Mouse (Mus musculus) myocyte (in vitro differentiated cells): ENCODE data around the gene Hmgcll1.

Experiments
- CEBPB ChIP-seq: IDR thresholded peaks from 2 replicates; pipeline ENCODE4 v1.6.1; 2011; ENCODE audit warnings: mild to moderate bottlenecking, moderate library complexity; ENCODE audit not compliant: poor library complexity, insufficient read depth, severe bottlenecking
- E2F4 ChIP-seq: IDR thresholded peaks from one replicate; pipeline ENCODE4 v1.6.1; 2011; ENCODE audit warnings: mild to moderate bottlenecking, control low read depth, moderate library complexity; ENCODE audit not compliant: insufficient read depth
- MAX ChIP-seq: IDR thresholded peaks from one replicate; pipeline ENCODE4 v1.6.1; 2011; ENCODE audit warnings: low read depth, mild to moderate bottlenecking, control low read depth
- MYOD1 ChIP-seq, 3 experiments: IDR thresholded peaks; one replicate each; pipeline ENCODE4 v1.6.1; 2011; ENCODE audit warnings: control low read depth in 2 of 3, low read depth in 2 of 3, mild to moderate bottlenecking in 2 of 3, moderate library complexity in 1 of 3; ENCODE audit not compliant: insufficient read length in 2 of 3, control insufficient read depth in 1 of 3
- MYOG ChIP-seq, 3 experiments: IDR thresholded peaks; one replicate each; pipeline ENCODE4 v1.6.1; 2011; ENCODE audit warnings: control low read depth in 2 of 3, low read depth in 2 of 3, mild to moderate bottlenecking in 2 of 3; ENCODE audit not compliant: insufficient read length in 2 of 3, control insufficient read depth in 1 of 3, insufficient read depth in 1 of 3
- POLR2A ChIP-seq: IDR thresholded peaks from one replicate; pipeline ENCODE4 v1.6.1; 2011; ENCODE audit warnings: low read depth, mild to moderate bottlenecking, control low read depth, moderate library complexity; ENCODE audit not compliant: insufficient read length
- POLR2AphosphoS2 ChIP-seq: IDR thresholded peaks from one replicate; pipeline ENCODE4 v1.6.1; 2011; ENCODE audit warnings: low read depth, control low read depth; ENCODE audit not compliant: insufficient read length
- TCF12 ChIP-seq: IDR thresholded peaks from one replicate; pipeline ENCODE4 v1.6.1; 2011; ENCODE audit warnings: mild to moderate bottlenecking, control low read depth; ENCODE audit not compliant: poor library complexity, insufficient read depth, severe bottlenecking
- USF1 ChIP-seq: IDR thresholded peaks from one replicate; pipeline ENCODE4 v1.6.1; 2011; ENCODE audit warnings: low read depth, mild to moderate bottlenecking, control low read depth, moderate library complexity

DNA sequence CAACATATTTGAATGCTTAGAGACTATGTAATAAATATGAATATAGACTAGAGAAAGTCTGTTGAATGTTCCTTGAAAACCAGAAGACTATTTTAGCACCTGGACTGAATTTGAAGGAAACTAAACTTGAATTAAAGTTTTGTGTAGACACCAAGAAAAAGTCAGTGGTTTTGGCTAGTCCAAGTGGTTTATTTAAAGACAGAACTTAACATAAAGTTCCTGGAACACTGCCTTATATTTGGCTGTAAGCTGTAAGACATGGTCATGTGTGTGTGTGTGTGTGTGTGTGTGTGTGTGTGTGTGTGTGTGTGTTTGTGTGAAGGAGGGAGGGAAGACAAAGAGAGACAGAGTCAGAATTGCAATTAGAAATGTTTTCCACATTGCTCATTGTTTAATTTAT, 164.6 kb downstream of the Hmgcll1 start:
- no peak for TF ChIP-seq POLR2A
- TF ChIP-seq POLR2AphosphoS2 = no peak
- TF ChIP-seq MYOD1 (IDR thresholded peaks at IDR 0.05; ENCODE audit: control insufficient read depth in 1 of 3, insufficient read length in 2 of 3, low read depth in 2 of 3) = no peak
- no peak for TF ChIP-seq TCF12
- no peak for TF ChIP-seq MAX
- no peak for TF ChIP-seq MYOG (IDR thresholded peaks at IDR 0.05; ENCODE audit: control insufficient read depth in 1 of 3, insufficient read depth in 1 of 3, insufficient read length in 2 of 3, low read depth in 2 of 3)
- no peak for TF ChIP-seq CEBPB
- no peak for TF ChIP-seq USF1
- no peak for TF ChIP-seq E2F4
